Mouse (Mus musculus) CH12.LX (cell line): Measurements from ENCODE around the gene Wfdc3. TPM values are rescaled to one million over a fixed set of nuclear protein-coding genes. Genes with fewer than 3 reads are reported as not detected.
A peak's percentile ranks its signal among the peaks of the same experiment; 100 is the strongest.

ENCODE experiments used
- DNase-seq: peaks from one replicate; pipeline ENCODE4 v3.0.0-alpha.2; 2013; ENCODE audit errors: extremely low read depth
- H3K27ac ChIP-seq: 2 replicates; pipeline ENCODE4 v1.5.1; 2012; ENCODE audit warnings: low read depth, mild to moderate bottlenecking, control low read depth, moderate library complexity; ENCODE audit not compliant: insufficient read depth
- H3K27me3 ChIP-seq: replicated peaks from 2 replicates; pipeline ENCODE3; 2012; ENCODE audit warnings: inconsistent platforms
- H3K36me3 ChIP-seq, 2 experiments: replicated peaks in 1 of 2; 2 replicates each; pipeline versions ENCODE3 to v1.6.1; 2012; ENCODE audit warnings: inconsistent platforms in 1 of 2, low read length in 1 of 2, mild to moderate bottlenecking in 1 of 2, mixed read lengths in 1 of 2, moderate library complexity in 1 of 2; ENCODE audit not compliant: control insufficient read depth in 1 of 2, insufficient read depth in 1 of 2
- H3K4me1 ChIP-seq, 2 experiments: 2 replicates each; pipeline ENCODE4 v1.6.1; 2012; ENCODE audit warnings: inconsistent platforms in 1 of 2, moderate library complexity in 1 of 2; ENCODE audit not compliant: insufficient read depth in 2 of 2, control insufficient read depth in 1 of 2
- H3K4me2 ChIP-seq: 2 replicates; pipeline ENCODE4 v1.6.1; 2012; ENCODE audit warnings: low read depth, mild to moderate bottlenecking, control low read depth; ENCODE audit not compliant: poor library complexity, insufficient read depth, severe bottlenecking
- H3K4me3 ChIP-seq, 3 experiments: fragments of 150-350 bp in 1 of 3; sonication (generic) in 1 of 3; replicated peaks in 1 of 3; 2 replicates each; pipeline versions ENCODE3 to v1.5.1; 2011 to 2012; ENCODE audit warnings: low read depth in 2 of 3, low read length in 2 of 3, mild to moderate bottlenecking in 2 of 3, moderate library complexity in 2 of 3, control low read depth in 1 of 3, improper control_type of control experiment in 1 of 3, inconsistent platforms in 1 of 3, mixed read lengths in 1 of 3; ENCODE audit not compliant: poor library complexity in 1 of 3
- H3K79me2 ChIP-seq: replicated peaks from 2 replicates; pipeline ENCODE4 v1.6.1; 2012; ENCODE audit warnings: mild to moderate bottlenecking, moderate library complexity; ENCODE audit not compliant: control insufficient read depth, poor library complexity, insufficient read depth, severe bottlenecking; ENCODE audit errors: extremely low read depth
- H3K9ac ChIP-seq: 2 replicates; pipeline ENCODE4 v1.6.1; 2012; ENCODE audit warnings: low read depth, mild to moderate bottlenecking, control low read depth, moderate library complexity; ENCODE audit not compliant: insufficient read depth
- H3K9me3 ChIP-seq: replicated peaks from 2 replicates; pipeline ENCODE3; 2012; ENCODE audit warnings: low read length, inconsistent platforms, mixed read lengths
- BHLHE40 ChIP-seq: IDR thresholded peaks from 2 replicates; pipeline ENCODE4 v1.6.1; 2011; ENCODE audit warnings: mild to moderate bottlenecking, low read depth, low read length, improper control_type of control experiment
- CHD1 ChIP-seq: IDR thresholded peaks from 2 replicates; pipeline ENCODE4 v1.6.1; 2012; ENCODE audit warnings: low read depth, low read length, improper control_type of control experiment, inconsistent platforms
- CHD2 ChIP-seq: IDR thresholded peaks from 2 replicates; pipeline ENCODE4 v1.6.1; 2011; ENCODE audit warnings: low read length, improper control_type of control experiment
- CTCF ChIP-seq, 2 experiments: IDR thresholded peaks in 1 of 2; conservative IDR thresholded peaks in 1 of 2; 2 replicates each; pipeline ENCODE4 v1.5.1; 2011 to 2012; ENCODE audit warnings: low read depth in 2 of 2, low read length in 2 of 2, improper control_type of control experiment in 1 of 2, inconsistent platforms in 1 of 2, mild to moderate bottlenecking in 1 of 2, moderate library complexity in 1 of 2
- E2F4 ChIP-seq: IDR thresholded peaks from 2 replicates; pipeline ENCODE4 v1.6.1; 2011; ENCODE audit warnings: low read depth, low read length, improper control_type of control experiment; ENCODE audit not compliant: insufficient replicate concordance
- ELF1 ChIP-seq: IDR thresholded peaks from 2 replicates; pipeline ENCODE4 v1.6.1; 2014; ENCODE audit warnings: low read depth, mild to moderate bottlenecking, inconsistent platforms, low read length, improper control_type of control experiment
- EP300 ChIP-seq: IDR thresholded peaks from 2 replicates; pipeline ENCODE4 v1.6.1; 2011; ENCODE audit warnings: low read length, improper control_type of control experiment
- ETS1 ChIP-seq: conservative IDR thresholded peaks from 2 replicates; pipeline ENCODE4 v1.6.1; 2012; ENCODE audit warnings: low read depth, mild to moderate bottlenecking, inconsistent platforms, low read length, improper control_type of control experiment, moderate library complexity
- GABPA ChIP-seq: IDR thresholded peaks from 2 replicates; pipeline ENCODE4 v1.6.1; 2012; ENCODE audit warnings: low read depth, low read length, improper control_type of control experiment, inconsistent platforms; ENCODE audit not compliant: insufficient replicate concordance
- HCFC1 ChIP-seq: IDR thresholded peaks from 2 replicates; pipeline ENCODE4 v1.6.1; 2012; ENCODE audit warnings: low read depth, mild to moderate bottlenecking, inconsistent platforms, low read length, improper control_type of control experiment
- IRF4 ChIP-seq: IDR thresholded peaks from 2 replicates; pipeline ENCODE4 v1.6.1; 2014; ENCODE audit warnings: low read depth, mild to moderate bottlenecking, inconsistent platforms, low read length, improper control_type of control experiment
- JUN ChIP-seq: IDR thresholded peaks from 2 replicates; pipeline ENCODE4 v1.6.1; 2011; ENCODE audit warnings: low read depth, mild to moderate bottlenecking, low read length, improper control_type of control experiment, moderate library complexity; ENCODE audit not compliant: insufficient read depth
- JUND ChIP-seq: conservative IDR thresholded peaks from 2 replicates; pipeline ENCODE4 v1.6.1; 2011; ENCODE audit warnings: low read depth, low read length, improper control_type of control experiment
- KAT2A ChIP-seq: IDR thresholded peaks from 2 replicates; pipeline ENCODE4 v1.6.1; 2012; ENCODE audit warnings: low read length, improper control_type of control experiment, inconsistent platforms; ENCODE audit not compliant: insufficient replicate concordance
- MAFK ChIP-seq: IDR thresholded peaks from 2 replicates; pipeline ENCODE4 v1.6.1; 2011; ENCODE audit warnings: low read length, improper control_type of control experiment; ENCODE audit not compliant: insufficient replicate concordance
- MAX ChIP-seq: IDR thresholded peaks from 2 replicates; pipeline ENCODE4 v1.6.1; 2011; ENCODE audit warnings: low read length, improper control_type of control experiment
- MAZ ChIP-seq: IDR thresholded peaks from 2 replicates; pipeline ENCODE4 v1.6.1; 2012; ENCODE audit warnings: low read depth, mild to moderate bottlenecking, inconsistent platforms, low read length, improper control_type of control experiment, moderate library complexity
- MEF2A ChIP-seq: IDR thresholded peaks from 2 replicates; pipeline ENCODE4 v1.6.1; 2014; ENCODE audit warnings: low read depth, mild to moderate bottlenecking, inconsistent platforms, low read length, improper control_type of control experiment, borderline replicate concordance
- MXI1 ChIP-seq: IDR thresholded peaks from 2 replicates; pipeline ENCODE4 v1.6.1; 2011; ENCODE audit warnings: mild to moderate bottlenecking, low read depth, low read length, improper control_type of control experiment
- MYC ChIP-seq: IDR thresholded peaks from 2 replicates; pipeline ENCODE4 v1.6.1; 2011; ENCODE audit warnings: low read depth, mild to moderate bottlenecking, improper control_type of control experiment, low read length
- NELFE ChIP-seq: IDR thresholded peaks from 2 replicates; pipeline ENCODE4 v1.6.1; 2011; ENCODE audit warnings: low read depth, low read length, improper control_type of control experiment
- NRF1 ChIP-seq: IDR thresholded peaks from 2 replicates; pipeline ENCODE4 v1.6.1; 2014; ENCODE audit warnings: low read depth, mild to moderate bottlenecking, inconsistent platforms, low read length, improper control_type of control experiment, moderate library complexity
- PAX5 ChIP-seq: IDR thresholded peaks from 2 replicates; pipeline ENCODE4 v1.6.1; 2012; ENCODE audit warnings: low read length, inconsistent platforms, mixed read lengths
- POLR2A ChIP-seq: IDR thresholded peaks from 2 replicates; pipeline ENCODE4 v1.6.1; 2011; ENCODE audit warnings: low read depth, mild to moderate bottlenecking, improper control_type of control experiment, low read length
- POLR2AphosphoS2 ChIP-seq: IDR thresholded peaks from 2 replicates; pipeline ENCODE4 v1.6.1; 2011; ENCODE audit warnings: low read depth, low read length, improper control_type of control experiment
- RAD21 ChIP-seq: IDR thresholded peaks from 2 replicates; pipeline ENCODE4 v1.6.1; 2011; ENCODE audit warnings: low read depth, mild to moderate bottlenecking, low read length, improper control_type of control experiment, moderate library complexity
- RCOR1 ChIP-seq: conservative IDR thresholded peaks from 2 replicates; pipeline ENCODE4 v1.6.1; 2012; ENCODE audit warnings: low read depth, mild to moderate bottlenecking, inconsistent platforms, low read length, improper control_type of control experiment
- SIN3A ChIP-seq: IDR thresholded peaks from 2 replicates; pipeline ENCODE4 v1.6.1; 2012; ENCODE audit warnings: low read length, improper control_type of control experiment, inconsistent platforms
- SMC3 ChIP-seq: IDR thresholded peaks from 2 replicates; pipeline ENCODE4 v1.6.1; 2011; ENCODE audit warnings: low read depth, low read length, improper control_type of control experiment
- TBP ChIP-seq: conservative IDR thresholded peaks from 2 replicates; pipeline ENCODE4 v1.6.1; 2011; ENCODE audit warnings: low read depth, low read length, improper control_type of control experiment
- TCF12 ChIP-seq: IDR thresholded peaks from 2 replicates; pipeline ENCODE4 v1.6.1; 2014; ENCODE audit warnings: low read depth, mild to moderate bottlenecking, inconsistent platforms, low read length, improper control_type of control experiment
- UBTF ChIP-seq: IDR thresholded peaks from 2 replicates; pipeline ENCODE4 v1.6.1; 2012; ENCODE audit warnings: low read depth, mild to moderate bottlenecking, inconsistent platforms, low read length, improper control_type of control experiment, moderate library complexity
- USF1 ChIP-seq: IDR thresholded peaks from 2 replicates; pipeline ENCODE4 v1.6.1; 2014; ENCODE audit warnings: low read depth, mild to moderate bottlenecking, inconsistent platforms, low read length, improper control_type of control experiment
- USF2 ChIP-seq: conservative IDR thresholded peaks from 2 replicates; pipeline ENCODE4 v1.6.1; 2011; ENCODE audit warnings: low read depth, low read length, improper control_type of control experiment
- ZC3H11A ChIP-seq: IDR thresholded peaks from 2 replicates; pipeline ENCODE4 v1.6.1; 2012; ENCODE audit warnings: low read depth, mild to moderate bottlenecking, inconsistent platforms, low read length, improper control_type of control experiment
- ZKSCAN1 ChIP-seq: IDR thresholded peaks from 2 replicates; pipeline ENCODE4 v1.6.1; 2012; ENCODE audit warnings: low read depth, inconsistent platforms, low read length, improper control_type of control experiment, borderline replicate concordance
- ZMIZ1 ChIP-seq: IDR thresholded peaks from 2 replicates; pipeline ENCODE4 v1.6.1; 2012; ENCODE audit warnings: low read depth, mild to moderate bottlenecking, inconsistent platforms, low read length, improper control_type of control experiment
- ZNF384 ChIP-seq: IDR thresholded peaks from 2 replicates; pipeline ENCODE4 v1.6.1; 2012; ENCODE audit warnings: low read depth, low read length, improper control_type of control experiment, inconsistent platforms
- dilution Hi-C: fragments of 300-500 bp; cut with MboI; formaldehyde crosslinking; loops from 2 replicates; pipeline ENCODE4 v1.14.3; 2020; ENCODE audit warnings: low sequenced_read_pairs; ENCODE audit not compliant: extremely low pct_unique_long_range_greater_than_20kb, extremely low pct_ligation_motif_present
- in situ Hi-C: fragments of 300-500 bp; cut with MboI; formaldehyde crosslinking; loops from 3 replicates; pipeline ENCODE4 v1.14.3; 2019; ENCODE audit warnings: low sequenced_read_pairs, low pct_ligation_motif_present, low pct_unique_long_range_greater_than_20kb, mixed read lengths
- polyA plus RNA-seq: library from polyadenylated mRNA; unstranded; fragments of >175 nt; gene quantifications from 2 replicates; pipeline ENCODE4 v1.2.1, GENCODE M21; 2012; ENCODE audit warnings: low read depth; ENCODE audit not compliant: insufficient read length
- total RNA-seq, 2 experiments: library from RNA; depleted of rRNA; stranded (reverse); fragments of 300-350 nt in 1 of 2; fragments of >200 nt in 1 of 2; gene quantifications; 2 replicates each; pipeline ENCODE4 v1.2.3; 2012 to 2014

Wfdc3 gene
- total and polyA plus RNA-seq, 3 experiments = 0.21 TPM; not detected in 2

DNA sequence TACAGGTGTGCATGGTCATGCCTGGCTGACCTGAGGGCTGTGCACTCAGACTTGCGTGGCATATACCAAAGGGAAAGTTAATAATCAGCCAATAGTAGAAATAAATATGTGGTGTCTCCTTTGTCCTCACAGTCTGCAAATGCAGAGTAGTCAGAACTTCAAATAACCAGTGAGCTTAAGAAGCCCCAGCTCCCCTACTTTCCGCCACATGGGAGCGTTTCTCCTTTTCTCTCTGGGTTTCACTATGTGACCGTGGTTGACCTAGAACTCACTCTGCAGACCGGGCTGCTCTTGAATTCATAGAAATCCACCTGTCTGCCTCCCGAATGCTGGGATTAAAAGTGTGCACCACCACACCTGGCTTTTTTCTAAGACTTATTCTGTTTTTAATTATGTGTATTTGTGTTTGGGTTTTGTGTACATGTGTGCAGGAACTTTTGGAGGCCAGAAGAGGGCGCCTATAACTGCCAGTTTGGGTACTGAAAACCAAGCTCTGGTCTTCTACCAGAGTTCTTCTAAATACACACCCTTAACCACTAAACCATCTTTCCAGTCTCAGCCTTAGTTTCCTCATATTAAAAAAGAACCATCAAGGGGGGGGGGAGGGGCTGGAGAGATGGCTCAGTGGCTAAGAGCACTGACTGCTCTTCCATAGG lies 38.3 kb upstream of the Wfdc3 start:
- dilution Hi-C loops = no loop called here
- Histone ChIP-seq H3K27me3 (peaks cover 43% of the 10 kb centered on the region), H3K9me3 (no peaks in the 10 kb centered on the region), H3K4me1 (peaks cover 7 to 17% of the 10 kb centered on the region in 2 experiments), H3K36me3 (peaks cover 0 to 11% of the 10 kb centered on the region in 2 experiments), H3K27ac (no peak overlapping the region), H3K4me3 (no peak overlapping the region), H3K4me2 (no peak overlapping the region)
- no peak for TF ChIP-seq BHLHE40
- TF ChIP-seq PAX5 = no peak
- no peak for TF ChIP-seq ZNF384
- TF ChIP-seq JUN = no peak
- peak; percentile 24; the same call in 1 of the 2 replicates for TF ChIP-seq MYC
- TF ChIP-seq SMC3 = peak; percentile 34; the same call in 1 of the 2 replicates
- TF ChIP-seq TCF12 = no peak
- no peak for TF ChIP-seq HCFC1
- TF ChIP-seq POLR2A = no peak
- TF ChIP-seq MEF2A = no peak
- TF ChIP-seq SIN3A = no peak
- no peak for TF ChIP-seq POLR2AphosphoS2
- no peak for TF ChIP-seq MAZ
- no peak for TF ChIP-seq JUND
- TF ChIP-seq ETS1 = no peak
- no peak for TF ChIP-seq ZMIZ1
- TF ChIP-seq CHD2 = no peak
- peak in 1 of 2 experiments; percentile 66; a peak in 3 of 4 replicates for TF ChIP-seq CTCF (conservative IDR thresholded peaks at IDR 0.05 in 1 of 2, IDR thresholded peaks at IDR 0.05 in 1 of 2; ENCODE audit: low read depth in 2 of 2, low read length in 2 of 2)
- TF ChIP-seq MXI1 = no peak
- no peak for TF ChIP-seq E2F4
- TF ChIP-seq UBTF = no peak
- TF ChIP-seq USF2 = no peak
- TF ChIP-seq MAX = 0 out of 2 replicates have a peak, but pooled peaks have one; percentile 26
- TF ChIP-seq ELF1 = no peak
- no peak for TF ChIP-seq IRF4
- no peak for TF ChIP-seq KAT2A
- no peak for TF ChIP-seq EP300
- TF ChIP-seq MAFK = no peak
- TF ChIP-seq NELFE = no peak
- TF ChIP-seq GABPA = no peak
- TF ChIP-seq RCOR1 = no peak
- TF ChIP-seq ZC3H11A = no peak
- no peak for TF ChIP-seq USF1
- TF ChIP-seq RAD21 = peak; percentile 36
- no peak for TF ChIP-seq ZKSCAN1
- no peak for TF ChIP-seq NRF1
- TF ChIP-seq CHD1 = no peak
- no peak for TF ChIP-seq TBP
- TF ChIP-seq, all 38 proteins: peak for 5
- DNase-seq = peak; percentile 55
- Histone ChIP-seq H3K9ac (no peak overlapping the region), H3K79me2 (no peaks in the 10 kb centered on the region)
- in situ Hi-C loops = no loop called here
